Comparison of ENCODE assay signal across 8 mouse cellular contexts in genomic region chr1:194976517-194977370, GRCm38 (mm10). TPM values are rescaled to one million over a fixed set of nuclear protein-coding genes. Genes with fewer than 3 reads are reported as not detected.
DNase-seq lines count a peak whose midpoint lies in the region; ATAC-seq and TF ChIP-seq lines count a peak whose summit lies in the region.

No protein-coding gene starts in this region.

- peak; percentile 81 for DNase-seq in ES-CJ7 (ENCODE audit: low read depth, low spot score)
- DNase-seq in heart, postnatal 0 days (ENCODE audit: low spot score) = peak; percentile 63
- peak; percentile 88 to 90 for DNase-seq in kidney, postnatal 36 days
- DNase-seq in liver, embryonic 14.5 days (ENCODE audit: low read depth in 3 of 3, low spot score in 3 of 3) = peak in 1 of 3 experiments; percentile 64
- DNase-seq in neural tube, embryonic 10.5 days (ENCODE audit: extremely low spot score, low spot score) = peak; percentile 75
- peak; percentile 61 for DNase-seq in telencephalon, adult 2 months (ENCODE audit: low read depth, low spot score)

- no peaks in the 10 kb centered on the region for H3K27me3 ChIP-seq in forebrain, embryonic 13.5 days
- H3K27me3 ChIP-seq in heart, postnatal 0 days (ENCODE audit: control insufficient read depth, insufficient read depth, low read length) = no peaks in the 10 kb centered on the region
- H3K27me3 ChIP-seq in liver, embryonic 14.5 days (ENCODE audit: control insufficient read depth, insufficient read depth, low read length) = no peaks in the 10 kb centered on the region

- H3K9ac ChIP-seq in forebrain, embryonic 13.5 days = peak overlapping the region; percentile 78
- H3K9ac ChIP-seq in heart, postnatal 0 days (replicated peaks; ENCODE audit: low read depth, low read length) = peak overlapping the region; percentile 70
- peak overlapping the region; percentile 73 for H3K9ac ChIP-seq in liver, embryonic 14.5 days (replicated peaks)

- peak; percentile 25; the same call in 1 of the 2 replicates for TF ChIP-seq CTCF in heart, postnatal 0 days (IDR thresholded peaks at IDR 0.05; ENCODE audit: low read depth)
- TF ChIP-seq CTCF in liver, embryonic 14.5 days (IDR thresholded peaks at IDR 0.05; ENCODE audit: low read depth) = peak; percentile 39

- under 1% methylated on average over 44 of the region's 44 CpGs for WGBS in forebrain, embryonic 13.5 days
- WGBS in heart, postnatal 0 days = under 1% methylated on average over 42 of the region's 44 CpGs
- WGBS in liver, embryonic 14.5 days (ENCODE audit: insufficient replicate concordance) = under 1% methylated on average over 44 of the region's 44 CpGs

- ATAC-seq in cerebellum, adult (ENCODE audit: insufficient number of reproducible peaks, low FRiP score, low TSS enrichment) = peak; percentile 57
- peak; percentile 88 for ATAC-seq in forebrain, embryonic 13.5 days
- peak; percentile 88 for ATAC-seq in heart, postnatal 0 days (ENCODE audit: insufficient read depth, low read depth)
- peak; percentile 88 for ATAC-seq in liver, embryonic 14.5 days (ENCODE audit: insufficient read depth)

- no peaks in the 10 kb centered on the region for H3K9me3 ChIP-seq in forebrain, embryonic 13.5 days (replicated peaks)
- no peaks in the 10 kb centered on the region for H3K9me3 ChIP-seq in heart, postnatal 0 days (replicated peaks; ENCODE audit: control insufficient read depth, low read length)
- no peaks in the 10 kb centered on the region for H3K9me3 ChIP-seq in liver, embryonic 14.5 days (ENCODE audit: control insufficient read depth, low read length)

- peak overlapping the region; percentile 79 for H3K4me3 ChIP-seq in forebrain, embryonic 13.5 days
- H3K4me3 ChIP-seq in heart, postnatal 0 days (ENCODE audit: low read depth, low read length) = peak overlapping the region; percentile 83
- H3K4me3 ChIP-seq in liver, embryonic 14.5 days (ENCODE audit: insufficient read depth in 1 of 2, low read depth in 2 of 2, low read length in 2 of 2) = peak overlapping the region; percentile 70 to 77

- TF ChIP-seq EP300 in heart, postnatal 0 days (IDR thresholded peaks at IDR 0.05; ENCODE audit: low read depth) = no peak
- no peak for TF ChIP-seq EP300 in liver, embryonic 14.5 days (IDR thresholded peaks at IDR 0.05; ENCODE audit: low read depth)

- no peaks in the 10 kb centered on the region for H3K36me3 ChIP-seq in forebrain, embryonic 13.5 days (ENCODE audit: poor library complexity, severe bottlenecking)
- H3K36me3 ChIP-seq in heart, postnatal 0 days (replicated peaks; ENCODE audit: control insufficient read depth, insufficient read depth, low read length) = no peaks in the 10 kb centered on the region
- no peaks in the 10 kb centered on the region for H3K36me3 ChIP-seq in liver, embryonic 14.5 days (replicated peaks; ENCODE audit: control insufficient read depth, insufficient read depth, low read depth)

- H3K4me2 ChIP-seq in forebrain, embryonic 13.5 days = peak overlapping the region; percentile 92
- peak overlapping the region; percentile 91 for H3K4me2 ChIP-seq in heart, postnatal 0 days (ENCODE audit: low read depth, low read length)
- H3K4me2 ChIP-seq in liver, embryonic 14.5 days (ENCODE audit: low read depth) = peak overlapping the region; percentile 94

- H3K4me1 ChIP-seq in forebrain, embryonic 13.5 days = peaks cover 23% of the 10 kb centered on the region
- H3K4me1 ChIP-seq in heart, postnatal 0 days (ENCODE audit: control insufficient read depth, insufficient read depth) = peaks cover 18% of the 10 kb centered on the region
- peaks cover 25 to 29% of the 10 kb centered on the region in 2 experiments for H3K4me1 ChIP-seq in liver, embryonic 14.5 days (replicated peaks; ENCODE audit: control insufficient read depth in 2 of 2, insufficient read depth in 2 of 2, low read length in 1 of 2)

- peak overlapping the region; percentile 73 for H3K27ac ChIP-seq in forebrain, embryonic 13.5 days
- H3K27ac ChIP-seq in heart, postnatal 0 days (ENCODE audit: low read depth) = peak overlapping the region; percentile 77
- H3K27ac ChIP-seq in liver, embryonic 14.5 days = peak overlapping the region; percentile 20; the same call in 1 of the 2 replicates

RNA-seq across cellular contexts. Expression of gene Cd34, which starts 38.1 kb away (rescaled TPM):
- polyA plus RNA-seq in forebrain, embryonic 13.5 days (2015; fragmentation: Nextera tagmentation; extraction: Ambion mirVana) = 31.8 and 33.2 TPM in 2 replicates
- 173 and 187 TPM in 2 replicates for total RNA-seq in heart, postnatal 0 days (2014; rRNA removed; ENCODE audit: low replicate concordance)
- 116 and 128 TPM in 2 replicates for polyA plus RNA-seq in heart, postnatal 0 days (2015; fragmentation: Nextera tagmentation; extraction: Ambion mirVana)
- 5.8 and 7.7 TPM in 2 replicates for polyA plus RNA-seq in liver, embryonic 14.5 days (2012; rRNA removed)
- polyA plus RNA-seq in liver, embryonic 14.5 days (2014; fragmentation: Nextera tagmentation; extraction: Ambion mirVana) = 10.6 and 11.2 TPM in 2 replicates

Comparison
In these comparisons a context has a peak if more than half of its experiments do, and no peak if none do; other contexts are left out.
1. H3K27ac ChIP-seq: peak in every context shown above with its lines; median percentile 77 in heart, postnatal 0 days; 73 in forebrain, embryonic 13.5 days; 20 in liver, embryonic 14.5 days.